Mouse (Mus musculus) cerebellum, adult 2 months (tissue): ENCODE results near the gene Esp38.
"Not testable (repeated sequence)": the region's sequence is repeated elsewhere in the genome, so short reads cannot be mapped to it uniquely, and the experiment has no call there.

Experiments used
- CTCF ChIP-seq: fragments of 200-500 bp; IDR thresholded peaks from 2 replicates; pipeline ENCODE4 v1.5.1; 2011; ENCODE audit warnings: low read depth, mild to moderate bottlenecking, control low read depth, low read length, moderate library complexity, borderline replicate concordance; ENCODE audit not compliant: insufficient read depth
- POLR2A ChIP-seq: fragments of 200-500 bp; IDR thresholded peaks from 2 replicates; pipeline ENCODE4 v1.6.1; 2011; ENCODE audit warnings: low read length, control low read depth, borderline replicate concordance; ENCODE audit not compliant: insufficient read depth

DNA sequence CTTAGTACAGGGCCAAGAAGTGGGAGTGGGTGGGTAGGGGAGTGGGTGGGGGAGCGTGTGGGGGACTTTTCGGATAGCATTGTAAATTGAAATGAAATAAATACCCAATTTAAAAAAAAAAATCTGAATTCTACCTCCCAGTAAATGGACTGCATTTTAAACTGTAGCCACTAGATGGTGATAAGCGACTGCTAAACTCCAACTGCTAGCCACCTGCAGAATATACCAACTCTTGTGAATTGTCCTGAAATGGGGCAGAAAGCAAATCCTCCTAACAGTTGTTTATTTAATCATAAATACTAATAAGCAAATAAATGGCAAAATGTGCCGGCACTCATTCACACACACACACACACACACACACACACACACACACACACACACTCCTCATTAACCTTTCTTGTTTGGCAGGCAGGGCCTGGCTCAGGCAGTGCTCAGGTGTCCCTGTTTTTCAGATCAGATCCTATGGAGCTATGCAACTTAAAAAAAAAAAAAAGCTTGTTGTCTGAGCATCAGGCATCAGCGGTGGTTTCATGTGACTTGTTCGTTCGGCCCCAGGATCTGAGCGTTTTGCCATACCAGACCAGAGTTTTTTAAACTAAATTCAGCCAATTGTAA lies 47.3 kb upstream of the Esp38 start:
- not testable (repeated sequence) for TF ChIP-seq CTCF, POLR2A
